Mouse (Mus musculus): Measurements from ENCODE around the gene Slc38a2. TPM values are rescaled to one million over a fixed set of nuclear protein-coding genes. Genes with fewer than 3 reads are reported as not detected.

Gene Slc38a2
- 250 TPM for total RNA-seq (2023)

DNA sequence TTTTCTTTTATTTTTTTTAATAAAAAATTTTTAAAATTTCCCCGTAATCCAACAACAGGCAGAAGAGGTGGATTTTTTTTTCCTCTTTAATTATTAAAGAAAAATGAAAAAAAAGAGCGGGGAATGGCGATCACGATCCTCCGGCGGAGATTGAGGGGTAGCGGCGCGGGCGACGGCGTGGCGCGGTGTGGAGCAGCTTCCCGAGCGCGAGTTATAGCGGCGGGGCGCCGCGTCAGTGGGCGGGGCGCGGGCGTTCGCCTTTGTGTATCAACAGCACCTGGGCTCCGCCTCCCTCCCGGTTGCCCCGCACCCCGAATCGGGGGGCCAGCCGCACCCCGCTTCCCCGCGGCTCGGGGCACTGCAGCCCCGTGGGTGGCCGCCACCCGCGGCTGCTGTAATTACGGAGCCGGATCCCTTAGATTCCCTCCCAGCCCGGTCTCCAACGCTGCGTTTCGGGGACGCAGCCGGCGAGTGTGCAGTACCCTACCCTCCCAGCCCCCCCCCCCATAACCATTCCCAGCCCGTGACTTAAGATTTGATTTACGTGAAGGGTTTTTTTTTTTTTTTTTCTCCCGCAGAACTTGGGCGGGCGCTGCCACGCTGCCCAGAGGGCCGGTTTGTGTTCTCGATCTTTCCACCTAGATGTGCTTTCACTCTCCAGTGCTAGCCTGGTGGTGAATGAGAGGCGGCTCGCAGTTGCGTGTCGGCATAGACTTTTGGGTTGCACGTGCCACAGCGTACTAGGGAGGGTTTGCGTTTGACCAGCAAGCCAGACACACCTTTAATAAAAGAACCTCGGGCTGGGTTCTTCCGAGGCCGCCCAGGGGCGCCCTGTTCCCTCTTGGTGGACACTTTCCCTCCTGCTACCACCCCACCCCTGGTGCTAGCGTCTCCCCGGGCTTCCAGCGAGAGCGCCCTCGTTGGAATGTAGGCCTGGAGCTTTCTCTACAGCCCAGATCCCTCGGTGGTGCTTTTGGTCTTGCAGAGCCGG, at the start of gene Slc38a2:
TSS of gene Slc38a2 (minus strand) at position 210 of the 991 bp plus-strand sequence.

DNA sequence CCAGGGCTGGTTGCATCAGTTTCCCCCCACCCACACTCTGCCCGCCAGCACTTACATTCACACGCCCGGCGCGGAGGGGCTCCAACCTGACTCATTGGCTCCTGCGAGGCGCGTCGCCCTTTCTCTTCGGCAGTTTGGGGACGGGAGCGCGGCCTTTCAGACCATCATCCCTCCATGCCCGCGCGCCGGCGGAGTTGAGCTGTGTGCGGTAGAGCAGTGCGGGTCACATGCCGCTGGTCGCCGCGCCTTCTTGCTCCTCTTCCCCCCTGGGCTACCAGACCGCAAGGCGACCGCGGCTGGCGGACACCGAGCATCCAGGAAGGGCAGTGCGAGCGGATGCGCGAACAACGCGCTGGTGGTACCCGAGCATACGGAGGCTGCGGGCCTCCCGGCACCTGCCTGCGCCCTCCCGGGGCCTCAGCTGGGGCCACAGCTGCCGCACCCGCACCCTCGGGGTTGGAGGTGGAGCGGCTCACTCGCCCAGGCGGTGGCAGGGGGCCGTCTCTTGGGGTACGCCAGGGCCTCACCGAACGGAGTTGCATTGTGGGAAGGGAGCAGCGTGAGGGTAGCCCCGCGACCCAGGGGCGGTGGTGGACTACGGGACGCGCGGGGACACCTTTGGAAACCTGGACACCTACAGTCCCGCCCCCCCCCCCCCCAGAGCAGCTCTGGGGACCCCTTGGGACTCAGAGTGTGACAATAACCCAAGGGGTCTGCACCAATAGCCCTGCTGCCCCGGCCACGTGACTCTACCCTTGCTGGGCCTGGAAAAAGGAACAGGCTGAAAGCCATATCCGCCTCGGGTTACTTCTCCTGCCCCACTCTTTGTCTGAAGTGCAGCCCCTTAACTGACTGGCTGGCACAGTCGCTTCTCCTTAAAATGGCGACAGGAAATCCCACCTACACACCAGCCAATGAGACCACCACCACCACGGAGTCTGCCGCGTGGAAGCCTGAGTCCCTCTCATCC, 56.8 kb downstream of the Slc38a2 start, which contains the start of gene Slc38a1:
TSS of gene Slc38a1 (minus strand) at position 478 of the 970 bp plus-strand sequence.

Other genes with a start within 250 kb of the Slc38a2 start
- 101 TPM for gene Scaf11, start 238.9 kb downstream of the Slc38a2 start, total RNA-seq (2023)
- gene Slc38a1, start 56.8 kb downstream of the Slc38a2 start, total RNA-seq (2023), result 157 TPM